Mouse (Mus musculus) layer of hippocampus, adult 8-10 months (tissue): ENCODE results near the gene E4f1. TPM values are rescaled to one million over a fixed set of nuclear protein-coding genes. Genes with fewer than 3 reads are reported as not detected.
"Not testable (repeated sequence)": the region's sequence is repeated elsewhere in the genome, so short reads cannot be mapped to it uniquely, and the experiment has no call there.

Experiments
- DNase-seq, 2 experiments: peaks; one replicate each; pipeline ENCODE4 v3.0.0; 2022; ENCODE audit warnings: low spot score in 2 of 2
- total RNA-seq, 4 experiments: library from RNA; stranded (reverse); gene quantifications; 2 replicates each; pipeline ENCODE4 v1.2.4; 2022

The E4f1 gene
- total RNA-seq, 4 experiments from 2014 or later: 31.0 to 44.2 (median 38.4) TPM

DNA sequence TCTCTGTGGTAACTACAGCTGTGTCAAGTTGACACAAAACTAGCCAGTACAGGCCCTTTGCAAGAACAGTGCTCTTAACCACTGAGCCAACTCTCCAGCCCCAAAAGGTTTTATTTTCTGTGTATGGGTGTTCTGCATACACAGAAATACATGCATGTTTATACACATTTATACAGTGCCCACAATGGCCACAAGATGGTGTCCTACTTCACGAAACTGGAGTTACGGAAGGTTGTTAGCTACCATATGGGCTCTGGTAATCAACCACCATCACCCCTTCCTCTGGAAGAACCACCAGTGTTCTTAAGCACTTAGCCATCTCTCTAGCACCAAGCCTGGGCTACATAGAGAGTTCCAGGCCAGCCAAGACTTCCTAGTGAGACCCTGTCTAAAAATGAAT, 8.5 kb downstream of the E4f1 start:
- DNase-seq: no peak

DNA sequence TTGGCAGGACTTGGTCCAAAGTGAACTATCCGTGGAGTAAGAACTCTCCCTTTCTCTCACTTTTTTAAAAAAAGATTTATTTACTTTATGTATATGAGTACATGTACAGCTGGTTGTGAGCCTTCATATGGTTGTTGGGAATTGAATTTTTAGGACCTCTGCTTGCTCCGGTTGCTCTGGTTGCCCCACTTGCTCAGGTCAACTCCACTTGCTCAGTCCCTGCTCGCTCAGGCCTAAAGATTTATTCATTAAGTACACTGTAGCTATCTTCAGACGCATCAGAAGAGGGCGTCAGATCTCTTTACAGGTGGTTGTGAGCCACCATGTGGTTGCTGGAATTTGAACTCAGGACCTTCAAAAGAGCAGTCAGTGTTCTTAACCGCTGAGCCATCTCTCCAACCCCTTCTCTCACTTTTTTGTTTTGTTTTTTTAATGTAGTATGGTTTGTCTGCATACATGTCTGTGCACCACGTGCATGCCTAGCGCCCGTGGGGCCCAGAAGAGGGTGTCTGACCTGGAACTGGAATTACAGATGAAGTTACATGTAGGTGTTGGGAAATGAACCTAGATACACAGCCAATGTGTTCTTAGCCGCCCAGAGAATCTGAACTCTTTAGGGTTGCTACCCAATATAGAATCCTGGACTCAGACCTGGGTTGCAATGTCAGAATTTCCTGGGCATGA, 14.4 kb downstream of the E4f1 start:
- DNase-seq: not testable (repeated sequence)

DNA sequence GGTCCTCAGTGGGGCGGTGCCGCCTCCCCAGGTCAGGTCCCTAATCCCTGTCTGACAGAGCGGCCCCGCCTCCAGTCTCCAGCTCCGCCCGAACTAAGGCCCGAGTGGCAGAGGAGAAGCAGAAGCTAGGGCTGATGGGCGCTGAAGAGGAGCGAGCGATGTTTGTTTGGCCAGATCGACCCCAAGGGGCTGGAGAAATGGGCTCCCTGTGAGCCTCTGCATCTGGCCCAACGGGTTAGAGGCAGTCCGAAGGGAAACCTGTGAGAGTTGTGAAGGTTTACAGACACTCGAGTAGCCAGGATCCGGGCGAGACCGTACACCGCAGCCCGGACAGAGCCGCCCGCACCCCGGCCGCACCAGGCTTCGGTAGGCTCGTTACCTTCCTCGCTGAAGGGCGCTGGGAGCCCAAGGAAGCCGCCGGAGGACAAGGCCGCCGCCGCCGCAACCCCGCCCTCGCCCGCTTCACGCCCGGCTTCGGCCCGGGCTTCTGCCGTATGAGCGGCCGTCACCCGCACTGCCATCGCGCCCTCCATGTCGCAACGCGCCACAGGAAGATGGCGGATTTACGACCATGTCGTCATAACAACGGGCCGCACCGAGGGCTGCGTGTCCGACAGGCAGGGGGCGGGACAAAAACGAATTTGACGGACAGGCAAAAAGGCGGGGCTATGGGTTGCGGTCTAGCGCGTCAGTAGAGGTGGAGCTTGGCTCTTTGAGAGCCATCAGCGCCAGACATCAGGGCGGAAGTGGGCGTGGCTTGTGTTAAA, 15.2 kb downstream of the E4f1 start:
- peak; percentile 99 for DNase-seq

DNA sequence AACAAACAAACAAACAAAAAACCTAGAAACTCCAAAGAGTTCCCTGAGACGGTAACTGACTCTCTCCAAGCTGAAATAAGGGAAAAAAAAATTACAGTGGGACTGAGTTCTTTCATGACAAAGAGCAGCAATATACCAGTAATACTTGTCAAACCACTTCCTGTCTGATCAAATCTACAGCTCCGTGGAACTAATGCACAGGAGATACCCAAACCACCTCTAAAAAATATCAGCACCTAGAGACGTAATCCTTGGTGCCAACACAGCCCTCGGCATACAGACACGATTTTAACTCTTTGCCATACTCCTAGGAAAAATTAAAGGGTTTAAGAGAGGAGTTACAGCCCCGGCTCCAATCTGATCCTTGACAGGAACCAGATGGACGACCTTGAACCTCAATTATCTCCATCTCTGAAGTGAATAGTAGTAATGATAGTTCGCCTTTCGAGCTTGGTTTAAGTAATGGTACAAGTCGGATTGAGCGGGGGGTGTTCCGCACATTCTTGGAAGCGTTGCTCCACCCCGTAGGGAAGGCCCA, 15.8 kb downstream of the E4f1 start:
- no peak for DNase-seq

DNA sequence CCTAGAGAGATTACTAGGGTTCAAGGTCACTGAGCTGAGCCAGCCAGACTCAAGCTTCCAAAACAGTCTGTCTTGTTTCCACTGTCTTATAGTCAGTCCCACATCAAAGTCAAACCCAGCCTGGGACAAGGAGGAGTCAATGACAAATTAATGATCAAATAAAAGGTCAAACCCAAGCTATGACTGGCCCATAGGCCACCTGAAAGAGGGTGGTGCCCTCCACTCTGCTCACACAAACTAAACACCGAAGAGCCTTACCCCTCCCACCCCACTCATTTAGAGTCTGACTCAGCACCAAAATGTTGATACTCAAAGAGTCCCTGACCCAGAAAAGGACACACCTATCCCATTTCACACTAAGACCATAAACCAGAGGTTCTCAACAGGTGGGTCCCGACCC, 16.7 kb downstream of the E4f1 start:
- DNase-seq: no peak

DNA sequence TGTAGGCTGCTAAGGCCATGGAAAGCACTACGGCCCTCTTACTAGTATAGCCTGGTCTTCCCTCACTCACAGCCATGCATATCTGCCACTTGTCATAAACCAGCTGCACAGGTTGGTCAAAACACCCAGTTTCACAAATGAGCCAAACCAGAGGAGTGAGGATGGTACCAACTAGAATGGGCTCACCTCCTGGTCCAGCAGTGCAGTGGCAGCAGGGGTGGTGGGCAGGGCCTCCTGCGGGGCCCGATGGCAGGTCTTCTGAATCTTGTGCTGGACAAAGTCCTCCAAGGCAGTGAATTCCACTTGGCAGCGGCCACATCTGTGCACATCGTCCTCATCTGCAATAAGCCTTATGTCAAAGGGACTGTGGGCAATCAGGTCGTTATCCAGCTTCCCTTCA, 18.9 kb downstream of the E4f1 start:
- no peak for DNase-seq

DNA sequence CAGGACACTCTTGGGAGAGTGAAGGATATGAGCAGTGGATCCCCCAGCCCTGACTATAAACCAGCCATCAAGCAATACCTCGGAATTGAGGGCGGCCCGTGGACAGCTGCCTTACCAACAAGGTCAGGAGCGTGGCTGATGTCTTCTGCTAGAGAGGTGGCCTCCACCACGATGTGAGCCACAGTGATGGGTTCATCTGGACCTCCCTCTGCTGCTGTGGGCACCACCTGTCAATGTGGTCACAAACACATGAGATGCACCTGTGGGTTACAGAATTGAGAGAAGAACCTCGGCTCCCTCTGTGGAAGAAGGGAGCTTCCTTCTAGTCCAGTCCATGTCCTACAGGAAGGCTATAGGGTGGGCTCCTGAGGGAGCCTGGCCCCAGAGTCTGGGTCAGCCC, 20.6 kb downstream of the E4f1 start:
- DNase-seq: no peak

DNA sequence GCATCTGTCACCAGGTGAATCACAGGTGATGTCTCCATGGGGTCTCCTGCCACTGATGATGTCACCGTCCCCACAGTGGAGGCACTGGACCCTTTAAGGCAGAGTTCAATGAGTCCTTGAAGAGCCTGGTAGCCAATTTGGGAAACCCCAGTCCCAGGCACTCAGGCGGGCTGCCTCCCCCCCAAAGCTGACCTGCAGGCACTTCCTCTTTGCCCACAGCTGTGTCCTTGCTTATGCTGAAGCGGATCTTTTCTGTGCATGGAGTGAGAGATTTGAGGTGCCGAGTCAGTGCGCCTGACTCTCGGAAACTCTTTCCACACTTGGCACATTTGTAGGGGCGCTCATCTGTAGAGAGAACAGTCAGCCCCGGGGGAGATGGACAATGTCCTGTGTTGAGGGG, 23.5 kb downstream of the E4f1 start:
- DNase-seq: no peak

DNA sequence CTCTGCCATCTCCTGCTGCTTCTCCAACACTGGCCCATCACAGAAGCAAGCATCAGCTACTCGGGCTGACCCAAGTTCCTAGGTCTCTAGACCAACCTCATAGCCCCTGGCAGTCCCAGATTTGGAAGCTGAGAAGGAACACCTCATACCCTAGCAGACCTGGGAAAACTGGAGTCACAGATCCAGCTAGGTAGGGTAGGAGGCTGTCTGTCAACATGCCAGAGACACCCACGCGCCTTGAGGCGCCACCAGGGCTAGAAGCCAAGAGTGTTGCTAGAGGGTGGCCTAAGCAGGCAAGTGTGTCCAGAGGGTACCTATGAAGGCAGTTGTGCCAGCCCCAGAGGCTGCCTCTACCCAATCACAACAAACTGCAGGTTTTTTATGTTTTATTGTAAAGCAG, 26.7 kb downstream of the E4f1 start:
- DNase-seq: no peak

DNA sequence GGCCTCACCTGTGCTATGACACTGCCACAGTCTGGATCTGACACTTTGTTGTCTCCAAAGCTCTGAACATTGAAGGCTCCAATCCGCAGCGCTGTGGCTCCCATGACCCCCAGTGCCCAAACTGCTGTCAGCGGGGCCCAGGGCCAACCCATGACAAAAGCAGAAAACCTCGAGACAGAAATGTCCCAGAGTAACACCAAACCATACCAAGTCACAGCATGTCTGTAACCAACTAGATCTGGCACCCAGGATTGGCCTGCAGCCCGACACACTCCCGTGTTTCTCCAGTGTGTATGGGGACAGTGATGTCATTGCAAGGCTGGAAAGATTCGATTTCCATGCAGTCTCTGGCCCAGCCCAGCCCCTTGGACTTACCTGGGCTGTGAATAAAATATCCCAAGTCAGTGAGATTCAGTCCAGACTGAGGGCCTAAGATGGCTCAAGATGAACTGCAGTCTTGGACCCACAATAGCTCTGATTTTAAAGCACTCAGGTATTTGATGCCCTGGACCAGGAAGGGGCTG, 27.4 kb downstream of the E4f1 start, which contains the start of gene Dnase1l2:
Dnase1l2 (minus strand) TSS at position 474 of the 524 bp plus-strand sequence.
- no peak for DNase-seq

DNA sequence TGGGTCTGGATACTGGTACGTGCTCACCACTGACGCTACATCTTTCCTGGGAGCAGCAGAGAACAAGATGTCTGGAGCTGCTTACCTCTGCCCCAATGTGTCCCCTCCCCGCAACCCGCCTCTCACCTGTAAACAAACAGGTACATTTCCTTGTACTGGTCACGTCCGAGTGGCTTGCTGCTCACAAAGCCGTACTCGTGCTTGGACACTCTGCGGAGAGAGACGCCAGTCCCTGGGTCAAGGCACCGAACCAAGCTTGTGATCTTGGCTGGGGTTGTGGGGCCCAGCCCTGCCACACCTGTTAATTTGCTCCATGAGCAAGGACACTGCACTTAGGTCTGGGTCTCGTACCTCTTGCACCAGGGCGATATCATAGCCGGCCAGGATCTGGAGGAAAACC, 28.0 kb downstream of the E4f1 start:
- no peak for DNase-seq

DNA sequence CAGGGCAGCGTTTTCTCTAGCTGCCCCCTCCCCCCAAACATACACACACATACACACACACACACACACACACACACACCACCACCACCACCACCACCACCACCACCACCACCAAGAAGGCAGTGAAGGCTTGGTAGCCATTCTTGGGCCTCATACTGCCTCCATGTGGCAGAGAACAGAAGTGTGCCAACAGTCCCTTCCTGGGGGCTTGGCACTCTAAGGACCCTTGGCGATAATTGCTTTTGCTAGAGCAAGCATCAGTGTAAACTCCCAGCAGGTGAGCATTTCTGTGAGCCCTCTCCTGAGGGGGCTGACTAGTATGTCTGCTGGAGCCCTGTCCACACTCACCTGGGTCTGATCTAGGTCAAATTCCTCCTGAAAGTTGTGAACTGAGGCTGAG, 29.0 kb downstream of the E4f1 start:
- no peak for DNase-seq

DNA sequence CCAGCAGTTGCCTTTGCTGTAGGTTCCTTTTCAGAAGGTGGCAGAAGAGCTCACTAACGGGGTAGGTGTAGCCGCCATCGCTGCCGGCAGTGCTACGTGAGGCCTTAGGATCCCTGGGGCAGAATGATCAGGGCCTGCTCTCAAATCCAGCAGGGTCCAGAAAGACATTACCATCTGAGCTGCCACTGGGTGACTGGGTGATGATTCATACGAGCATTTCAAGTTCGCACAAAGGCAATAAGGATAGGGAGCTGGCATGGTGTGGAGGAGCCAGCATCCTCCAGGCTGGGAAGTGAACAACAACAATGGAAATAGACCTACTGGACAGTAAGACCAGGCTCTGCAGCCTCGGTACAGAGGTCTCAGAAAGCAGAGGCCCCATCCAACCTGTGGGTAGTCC, 29.7 kb downstream of the E4f1 start:
- DNase-seq: no peak

DNA sequence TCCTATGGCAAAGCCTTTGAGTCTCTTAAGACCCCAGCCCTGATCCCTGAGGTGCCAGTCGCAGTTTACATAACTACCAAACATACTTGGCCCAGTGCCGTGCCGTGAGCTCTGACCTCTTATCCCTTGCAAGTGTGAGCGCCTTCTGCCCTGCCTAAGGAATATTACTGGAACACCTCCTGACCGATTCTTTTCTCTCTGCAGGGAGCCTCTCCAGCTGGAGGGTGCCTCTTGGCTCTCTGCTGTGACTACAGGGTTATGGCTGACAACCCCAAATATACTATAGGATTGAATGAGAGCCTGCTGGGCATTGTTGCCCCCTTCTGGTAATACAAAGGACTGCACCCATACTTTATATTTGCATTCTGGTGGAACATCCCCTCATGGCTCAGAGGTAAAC, 33.1 kb downstream of the E4f1 start:
- no peak for DNase-seq

DNA sequence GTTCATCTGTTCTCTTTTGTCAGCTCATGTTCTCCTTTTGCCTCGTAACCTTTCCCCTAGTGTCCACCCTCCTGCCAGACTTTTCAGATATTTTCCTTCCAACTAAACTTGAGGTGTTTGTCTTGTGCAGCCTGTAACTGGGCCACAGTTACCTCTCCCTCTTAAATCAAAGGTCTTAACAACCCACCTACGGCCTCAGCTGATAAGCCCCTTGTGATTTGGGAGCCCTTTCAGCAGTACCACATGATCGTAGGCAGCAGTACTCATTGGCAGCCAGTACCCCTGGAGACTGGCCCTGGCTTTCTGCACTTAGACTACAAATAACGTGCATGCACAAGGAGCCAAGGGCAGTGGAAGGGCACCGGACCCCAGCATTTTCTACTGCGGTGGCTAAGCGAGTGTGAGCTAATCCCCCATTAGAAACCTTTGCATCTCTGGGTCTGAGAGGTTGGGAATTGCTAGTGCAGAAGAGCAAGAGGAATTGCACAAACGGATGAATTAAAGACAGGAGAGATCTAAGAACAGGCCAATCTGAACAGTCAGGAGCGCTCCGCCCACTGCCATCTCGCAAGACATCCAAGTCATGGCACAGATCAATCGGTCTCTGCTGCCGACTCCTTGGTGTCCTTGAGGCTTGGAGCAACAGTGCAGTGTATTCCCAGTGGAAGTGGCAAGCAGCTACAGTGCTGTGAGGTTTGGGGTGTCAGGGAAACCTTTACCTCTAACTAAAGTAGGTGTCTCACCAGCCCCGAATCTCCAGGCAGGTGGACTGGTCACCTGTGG, 40.7 kb downstream of the E4f1 start:
- no peak for DNase-seq

DNA sequence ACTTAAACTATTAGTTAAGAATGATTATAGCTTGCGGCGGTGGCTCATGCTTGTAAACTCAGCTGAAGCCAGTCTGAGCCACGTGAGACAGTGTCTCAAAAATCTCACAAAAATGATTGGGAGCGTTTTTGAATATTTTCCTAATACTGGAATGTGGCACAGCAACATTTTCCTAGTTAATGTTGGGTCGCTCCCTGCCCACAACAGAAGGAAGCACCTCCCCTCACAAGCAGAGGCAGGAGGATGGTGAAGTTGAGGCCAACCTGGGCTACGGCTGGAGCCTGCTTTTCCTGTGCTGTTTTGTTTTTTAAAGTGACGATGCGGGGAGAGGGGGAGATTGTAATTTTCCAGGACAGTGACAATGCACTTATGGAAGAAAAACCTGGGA, 42.9 kb downstream of the E4f1 start:
- no peak for DNase-seq

DNA sequence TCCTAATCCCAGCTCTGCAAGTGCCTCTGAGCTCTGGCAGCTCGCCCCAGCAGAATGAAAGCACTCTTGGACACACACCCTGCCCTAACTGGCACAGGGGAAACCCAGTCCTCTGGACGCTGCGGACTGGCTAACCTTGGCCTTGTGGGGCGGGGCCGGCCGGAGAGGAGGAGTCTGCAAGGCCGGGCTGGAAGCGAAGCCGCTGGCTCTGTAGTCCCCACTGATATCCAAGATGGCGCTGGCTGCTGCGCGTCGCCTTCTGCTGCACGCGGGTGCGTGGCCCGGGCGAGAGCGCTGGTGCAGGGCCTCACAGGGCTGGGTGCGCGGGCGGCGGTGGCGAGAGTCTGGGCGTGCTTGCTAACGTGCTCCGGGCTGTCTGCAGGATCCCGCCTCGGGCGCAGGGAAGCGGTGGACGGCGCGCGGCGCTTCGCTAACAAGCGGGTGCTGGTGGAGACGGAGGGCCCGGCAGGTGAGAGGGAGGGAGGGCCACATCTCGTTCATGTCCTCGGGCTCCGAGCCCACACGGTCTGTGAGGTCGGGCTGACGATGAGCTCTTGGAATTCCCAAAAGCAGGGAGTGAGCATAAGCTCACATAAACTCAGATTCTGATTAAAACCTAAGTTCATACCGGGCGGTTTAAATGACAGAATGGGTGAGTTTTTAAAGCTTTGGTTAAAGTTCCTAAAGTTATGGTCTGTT, 43.5 kb downstream of the E4f1 start, which contains the start of gene Eci1:
Eci1 (plus strand) TSS at position 171 of the 699 bp plus-strand sequence.
- DNase-seq: peak; percentile 90 to 92

DNA sequence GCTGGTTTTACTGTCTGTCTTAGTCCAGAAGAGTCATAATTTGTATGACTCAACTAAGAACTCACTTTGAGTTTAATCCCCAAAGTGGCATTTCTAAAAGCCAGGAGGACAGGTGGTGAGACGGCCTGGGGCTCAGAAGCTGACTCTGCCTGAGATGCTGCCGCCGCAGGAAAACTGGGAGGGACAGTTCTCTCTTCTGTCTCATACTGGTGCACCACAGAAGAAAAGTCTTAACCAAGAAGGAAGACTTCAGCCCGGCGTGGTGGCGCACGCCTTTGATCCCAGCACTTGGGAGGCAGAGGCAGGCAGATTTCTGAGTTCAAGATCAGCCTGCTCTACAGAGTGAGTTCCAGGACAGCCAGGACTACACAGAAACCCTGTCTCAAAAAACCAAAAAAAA, 44.2 kb downstream of the E4f1 start:
- DNase-seq: no peak

DNA sequence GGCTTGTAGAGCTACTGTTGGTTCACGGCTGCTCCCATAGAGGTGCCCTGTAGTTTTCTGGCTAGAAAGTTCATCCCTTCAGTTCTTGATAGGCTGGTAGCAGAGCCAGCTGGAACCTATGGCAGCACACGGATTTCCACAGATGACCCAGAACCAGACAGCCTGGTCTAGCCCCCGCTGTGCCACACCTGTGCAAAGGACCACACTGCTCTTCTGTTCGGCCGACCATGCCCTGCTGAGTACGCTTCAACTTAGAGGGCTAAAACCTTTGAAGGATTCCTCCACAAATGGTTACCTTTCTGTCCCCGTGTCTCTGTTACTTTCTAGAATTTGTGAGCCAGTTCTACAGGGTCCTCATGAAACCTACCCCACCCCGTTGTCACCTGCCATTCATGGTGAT, 44.8 kb downstream of the E4f1 start:
- not testable (repeated sequence) for DNase-seq

DNA sequence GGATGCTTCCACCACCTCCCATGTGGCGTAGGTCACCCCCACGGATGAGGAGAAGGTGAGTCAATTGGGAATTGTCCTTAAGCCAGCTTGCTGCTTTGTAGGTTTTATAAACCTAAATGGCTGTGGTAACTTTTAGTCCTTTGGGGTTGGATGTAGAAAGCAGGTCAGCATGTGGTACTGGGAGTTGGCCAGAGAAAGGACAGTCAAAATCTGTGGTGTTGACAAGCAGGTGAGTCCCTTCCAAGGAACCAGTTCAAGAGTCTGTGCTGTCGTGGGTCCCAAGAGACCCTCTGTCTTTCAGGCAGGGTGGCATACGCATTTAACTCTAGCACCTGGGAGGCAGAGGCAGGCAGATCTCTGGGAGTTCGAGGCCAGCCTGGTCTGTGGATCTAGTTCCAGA, 45.6 kb downstream of the E4f1 start:
- no peak for DNase-seq

DNA sequence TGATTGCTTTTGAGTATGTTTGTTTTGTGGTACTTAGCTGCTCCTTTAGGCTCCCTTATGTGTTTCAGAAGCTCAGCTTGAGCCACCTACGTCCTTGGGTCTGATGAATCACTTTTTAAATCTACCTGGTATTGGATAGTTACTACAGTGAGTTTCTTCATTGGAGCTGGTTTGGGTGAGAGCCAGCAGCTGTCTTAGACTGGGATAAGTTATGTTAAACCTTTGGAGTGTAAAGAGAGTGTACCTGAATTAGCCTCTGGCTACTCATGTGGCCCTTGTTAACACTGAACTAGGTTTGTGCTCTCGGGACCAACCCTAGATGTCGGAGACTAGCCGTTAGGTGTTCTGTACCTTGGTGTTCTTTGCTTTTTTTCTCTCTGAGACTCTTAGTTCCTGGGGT, 47.0 kb downstream of the E4f1 start:
- DNase-seq: no peak
